Mouse (Mus musculus) lung, postnatal 0 days (tissue): ENCODE data around the gene Tctex1d4.

Experiments
- CTCF ChIP-seq: IDR thresholded peaks from 2 replicates; pipeline ENCODE4 v1.5.1; 2016; ENCODE audit warnings: antibody characterized with exemption, mild to moderate bottlenecking
- EP300 ChIP-seq: IDR thresholded peaks from 2 replicates; pipeline ENCODE4 v1.6.1; 2016; ENCODE audit warnings: antibody characterized with exemption, mild to moderate bottlenecking, control low read depth

- TF ChIP-seq EP300 (no peak), CTCF (no peak)
Measured at GRCm38 (mm10) chr4:117107813-117108523, 18.6 kb upstream of the Tctex1d4 start.
